Mouse (Mus musculus) thymus, postnatal 10 days (tissue): Measurements from ENCODE around the gene Gm9918.
"Not testable (repeated sequence)": the region's sequence is repeated elsewhere in the genome, so short reads cannot be mapped to it uniquely, and the experiment has no call there.

ENCODE experiments used
- DNase-seq, 2 experiments: peaks; one replicate each; pipeline ENCODE4 v3.0.0; 2021; ENCODE audit warnings: low spot score in 2 of 2

The Gm9918 gene

GRCm38 (mm10) chr15:102270274-102270960 is at the start of gene Gm9918:
Gene Gm9918 (plus strand): TSS chr15:102270563.
- no peak for DNase-seq

GRCm38 (mm10) chr15:102222386-102222785 is 48.0 kb upstream of the Gm9918 start:
- no peak for DNase-seq

- peak; percentile 85 to 91 for DNase-seq
Observed at GRCm38 (mm10) chr15:102224186-102224991, 46.0 kb upstream of the Gm9918 start.

- peak; percentile 66 to 71 for DNase-seq
Observed at GRCm38 (mm10) chr15:102224992-102225617, 45.3 kb upstream of the Gm9918 start.

GRCm38 (mm10) chr15:102225619-102226018 is 44.7 kb upstream of the Gm9918 start:
- not testable (repeated sequence) for DNase-seq

- DNase-seq = no peak
Observed at GRCm38 (mm10) chr15:102230408-102231321, 39.7 kb upstream of the Gm9918 start.

- DNase-seq = peak; percentile 74 to 77
Observed at GRCm38 (mm10) chr15:102231748-102232147, 38.6 kb upstream of the Gm9918 start, which contains the start of gene Itgb7. Gene Itgb7 (minus strand): TSS chr15:102231944.

GRCm38 (mm10) chr15:102232764-102233163 is 37.6 kb upstream of the Gm9918 start:
- DNase-seq = no peak

- no peak for DNase-seq
Observed at GRCm38 (mm10) chr15:102233896-102234295, 36.5 kb upstream of the Gm9918 start.

GRCm38 (mm10) chr15:102235371-102236027 is 34.9 kb upstream of the Gm9918 start:
- no peak for DNase-seq

GRCm38 (mm10) chr15:102238543-102239259 is 31.7 kb upstream of the Gm9918 start:
- DNase-seq = no peak

- DNase-seq = peak; percentile 55 to 85
Observed at GRCm38 (mm10) chr15:102239260-102239590, 31.1 kb upstream of the Gm9918 start.

GRCm38 (mm10) chr15:102239851-102240250 is 30.5 kb upstream of the Gm9918 start:
- DNase-seq = no peak

GRCm38 (mm10) chr15:102240607-102241006 is 29.8 kb upstream of the Gm9918 start:
- DNase-seq = no peak

- DNase-seq = no peak
Observed at GRCm38 (mm10) chr15:102242404-102243228, 27.7 kb upstream of the Gm9918 start.

- DNase-seq = no peak
Observed at GRCm38 (mm10) chr15:102243229-102244190, 26.9 kb upstream of the Gm9918 start.

GRCm38 (mm10) chr15:102244306-102245191 is 25.8 kb upstream of the Gm9918 start:
- DNase-seq = no peak
